Mouse (Mus musculus): Measurements from ENCODE around the gene Tfam. TPM values are rescaled to one million over a fixed set of nuclear protein-coding genes. Genes with fewer than 3 reads are reported as not detected.

Tfam gene
- polyA plus RNA-seq, 1 experiment = 6.4 TPM

- no peak for TF ChIP-seq POLR2A (IDR thresholded peaks at IDR 0.05; ENCODE audit: low read depth, low read length)
- no peak for TF ChIP-seq CTCF (IDR thresholded peaks at IDR 0.05; ENCODE audit: extremely low read depth, insufficient read depth, insufficient read length, insufficient replicate concordance)
- H3K36me3 ChIP-seq (ENCODE audit: control insufficient read depth, insufficient read depth, low read length) = peaks cover 8% of the 10 kb centered on the region; the same call in 1 of the 2 replicates
- H3K27ac ChIP-seq (ENCODE audit: insufficient read depth, low read length) = no peak overlapping the region
- H3K4me1 ChIP-seq (ENCODE audit: control insufficient read depth, insufficient read depth, insufficient read length) = peaks cover 4% of the 10 kb centered on the region
- no peaks in the 10 kb centered on the region for H3K27me3 ChIP-seq (ENCODE audit: control insufficient read depth, insufficient read depth, low read length)
- H3K4me3 ChIP-seq (ENCODE audit: extremely low read depth, insufficient read depth, insufficient read length) = no peak overlapping the region
- no peak for DNase-seq (ENCODE audit: low read depth in 1 of 2, low spot score in 2 of 2)
- 91% methylated on average over 5 of the region's 5 CpGs for WGBS
Measured at GRCm38 (mm10) chr10:71251846-71252245, 13.8 kb upstream of the Tfam start.

GRCm38 (mm10) chr10:71251256-71251655, 13.2 kb upstream of the Tfam start:
- peaks cover 8% of the 10 kb centered on the region; the same call in 1 of the 2 replicates for H3K36me3 ChIP-seq (ENCODE audit: control insufficient read depth, insufficient read depth, low read length)

DNA sequence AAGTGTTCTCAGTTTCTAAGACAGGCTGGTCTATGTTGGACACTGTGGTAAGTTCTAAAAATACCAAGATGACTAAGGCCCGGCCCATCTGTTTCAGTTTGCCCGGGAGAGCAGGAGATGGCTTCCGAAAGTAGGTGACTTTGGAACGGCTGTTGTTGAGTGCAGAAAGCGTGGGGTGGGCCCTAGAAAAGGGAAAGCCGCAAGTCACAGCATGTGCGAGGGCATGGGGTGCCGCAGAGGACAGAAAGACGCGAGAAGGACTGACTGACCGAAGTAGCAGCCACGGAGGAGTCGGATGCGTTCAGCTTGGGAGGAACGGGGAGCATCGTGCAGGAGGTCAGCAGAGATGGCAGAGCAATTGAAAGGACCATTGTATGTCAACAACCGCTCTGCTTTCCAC, 12.4 kb upstream of the Tfam start:
- no peak overlapping the region for H3K27ac ChIP-seq (ENCODE audit: insufficient read depth, low read length)
- peaks cover 4% of the 10 kb centered on the region; the same call in 1 of the 2 replicates for H3K36me3 ChIP-seq (ENCODE audit: control insufficient read depth, insufficient read depth, low read length)
- 91% methylated on average over 17 of the region's 17 CpGs for WGBS
- no peak for TF ChIP-seq POLR2A (IDR thresholded peaks at IDR 0.05; ENCODE audit: low read depth, low read length)
- no peak for TF ChIP-seq CTCF (IDR thresholded peaks at IDR 0.05; ENCODE audit: extremely low read depth, insufficient read depth, insufficient read length, insufficient replicate concordance)
- peaks cover 9% of the 10 kb centered on the region for H3K4me1 ChIP-seq (ENCODE audit: control insufficient read depth, insufficient read depth, insufficient read length)
- DNase-seq (ENCODE audit: low read depth in 1 of 2, low spot score in 2 of 2) = no peak
- H3K27me3 ChIP-seq (ENCODE audit: control insufficient read depth, insufficient read depth, low read length) = no peaks in the 10 kb centered on the region
- no peak overlapping the region for H3K4me3 ChIP-seq (ENCODE audit: extremely low read depth, insufficient read depth, insufficient read length)

More at GRCm38 (mm10) chr10:71251256-71251655, 13.2 kb upstream of the Tfam start:
- Histone ChIP-seq H3K4me1 (ENCODE audit: control insufficient read depth, insufficient read depth, insufficient read length) (peaks cover 7% of the 10 kb centered on the region), H3K4me3 (ENCODE audit: extremely low read depth, insufficient read depth, insufficient read length) (no peak overlapping the region), H3K27ac (ENCODE audit: insufficient read depth, low read length) (no peak overlapping the region), H3K27me3 (ENCODE audit: control insufficient read depth, insufficient read depth, low read length) (no peaks in the 10 kb centered on the region)
- WGBS = 93% methylated on average over 5 of the region's 5 CpGs
- TF ChIP-seq CTCF (IDR thresholded peaks at IDR 0.05; ENCODE audit: extremely low read depth, insufficient read depth, insufficient read length, insufficient replicate concordance) = no peak
- no peak for TF ChIP-seq POLR2A (IDR thresholded peaks at IDR 0.05; ENCODE audit: low read depth, low read length)
- no peak for DNase-seq (ENCODE audit: low read depth in 1 of 2, low spot score in 2 of 2)

DNA sequence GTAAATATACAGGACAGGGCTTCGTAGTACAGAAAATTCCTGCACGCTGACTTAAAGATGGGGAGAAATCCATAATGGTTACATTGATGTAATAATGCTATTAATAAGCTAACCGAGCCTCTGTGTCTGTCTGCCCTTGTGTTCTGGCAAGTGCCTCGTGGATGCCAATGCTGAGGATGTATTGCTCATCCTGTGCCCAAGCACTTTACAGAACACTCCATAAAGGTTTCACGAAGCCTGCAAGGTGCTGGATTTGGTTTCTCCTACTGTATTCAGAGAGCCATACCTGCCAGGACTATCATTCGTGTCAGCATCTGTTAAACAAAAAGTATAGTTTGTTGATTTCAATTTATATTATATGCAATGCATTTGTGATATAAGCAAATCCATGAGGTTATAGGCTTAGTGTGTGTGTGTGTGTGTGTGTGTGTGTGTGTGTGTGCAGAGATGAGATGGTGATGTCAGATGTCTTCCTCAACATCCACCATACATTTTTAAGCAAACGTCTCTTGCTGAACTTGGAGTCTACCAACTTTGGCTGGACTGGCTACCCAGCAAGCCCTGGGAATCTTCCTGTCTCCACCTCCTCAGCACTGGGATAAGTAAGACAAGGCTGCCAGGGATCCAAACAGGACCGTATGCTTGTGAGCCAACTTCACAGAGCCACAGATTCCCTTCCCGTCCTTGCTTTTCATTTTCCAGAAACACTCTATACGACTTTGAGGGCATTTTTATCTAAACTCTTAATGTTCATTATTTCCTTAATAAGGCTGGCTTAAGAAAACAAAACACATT, 11.2 kb upstream of the Tfam start:
- peaks cover 9% of the 10 kb centered on the region for H3K4me1 ChIP-seq (ENCODE audit: control insufficient read depth, insufficient read depth, insufficient read length)
- H3K36me3 ChIP-seq (ENCODE audit: control insufficient read depth, insufficient read depth, low read length) = no peaks in the 10 kb centered on the region
- no peak overlapping the region for H3K27ac ChIP-seq (ENCODE audit: insufficient read depth, low read length)
- no peak for TF ChIP-seq CTCF (IDR thresholded peaks at IDR 0.05; ENCODE audit: extremely low read depth, insufficient read depth, insufficient read length, insufficient replicate concordance)
- no peak for TF ChIP-seq POLR2A (IDR thresholded peaks at IDR 0.05; ENCODE audit: low read depth, low read length)
- H3K27me3 ChIP-seq (ENCODE audit: control insufficient read depth, insufficient read depth, low read length) = no peaks in the 10 kb centered on the region
- no peak for DNase-seq (ENCODE audit: low read depth in 1 of 2, low spot score in 2 of 2)
- H3K4me3 ChIP-seq (ENCODE audit: extremely low read depth, insufficient read depth, insufficient read length) = no peak overlapping the region
- 82% methylated on average over 10 of the region's 10 CpGs for WGBS

GRCm38 (mm10) chr10:71246956-71247355, 8.9 kb upstream of the Tfam start:
- Histone ChIP-seq H3K36me3 (ENCODE audit: control insufficient read depth, insufficient read depth, low read length) (no peaks in the 10 kb centered on the region), H3K4me3 (ENCODE audit: extremely low read depth, insufficient read depth, insufficient read length) (no peak overlapping the region), H3K4me1 (ENCODE audit: control insufficient read depth, insufficient read depth, insufficient read length) (peaks cover 9% of the 10 kb centered on the region), H3K27me3 (ENCODE audit: control insufficient read depth, insufficient read depth, low read length) (no peaks in the 10 kb centered on the region), H3K27ac (ENCODE audit: insufficient read depth, low read length) (peak overlapping the region; percentile 62; the same call in 1 of the 2 replicates)
- peak; percentile 52 to 66 for DNase-seq (ENCODE audit: low read depth in 1 of 2, low spot score in 2 of 2)
- TF ChIP-seq CTCF (IDR thresholded peaks at IDR 0.05; ENCODE audit: extremely low read depth, insufficient read depth, insufficient read length, insufficient replicate concordance) = no peak
- no peak for TF ChIP-seq POLR2A (IDR thresholded peaks at IDR 0.05; ENCODE audit: low read depth, low read length)
- WGBS = 4% methylated on average over 7 of the region's 7 CpGs

- Histone ChIP-seq H3K4me3 (ENCODE audit: extremely low read depth, insufficient read depth, insufficient read length) (peak overlapping the region; percentile 17; the same call in 1 of the 2 replicates), H3K36me3 (ENCODE audit: control insufficient read depth, insufficient read depth, low read length) (peaks cover 8% of the 10 kb centered on the region), H3K4me1 (ENCODE audit: control insufficient read depth, insufficient read depth, insufficient read length) (peaks cover 11% of the 10 kb centered on the region; the same call in 1 of the 2 replicates), H3K27ac (ENCODE audit: insufficient read depth, low read length) (peak overlapping the region; percentile 83), H3K27me3 (ENCODE audit: control insufficient read depth, insufficient read depth, low read length) (no peaks in the 10 kb centered on the region)
- TF ChIP-seq POLR2A (IDR thresholded peaks at IDR 0.05; ENCODE audit: low read depth, low read length) = peak; percentile 2; the same call in 1 of the 2 replicates
- TF ChIP-seq CTCF (IDR thresholded peaks at IDR 0.05; ENCODE audit: extremely low read depth, insufficient read depth, insufficient read length, insufficient replicate concordance) = no peak
- 7% methylated on average over 6 of the region's 6 CpGs for WGBS
- DNase-seq (ENCODE audit: low read depth in 1 of 2, low spot score in 2 of 2) = peak; percentile 45 to 80
Measured at GRCm38 (mm10) chr10:71239479-71240120, 1.5 kb upstream of the Tfam start.

Measured in spleen, adult 2 months (tissue).